Mouse (Mus musculus): ENCODE data around the gene F3.

DNA sequence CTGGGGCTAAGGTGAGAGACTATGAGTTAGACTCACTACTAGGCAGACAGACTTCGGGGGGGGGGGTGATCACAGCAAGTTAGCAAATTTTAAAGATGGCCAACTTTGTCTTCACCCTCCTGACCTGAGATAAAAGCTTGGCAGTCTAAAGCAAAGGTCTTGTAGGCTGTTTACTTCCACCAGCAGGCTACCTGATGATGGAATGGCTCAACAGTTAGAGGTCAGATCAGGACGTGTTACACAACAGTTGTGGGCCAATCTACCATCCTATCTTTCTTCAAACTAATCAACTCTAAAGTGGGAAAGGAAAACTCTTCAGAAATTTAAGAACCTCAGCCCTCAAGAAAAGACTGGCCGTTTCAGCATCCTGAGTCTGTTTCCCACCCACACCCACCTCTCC is 43.1 kb upstream of the F3 start:
- TF ChIP-seq GATA1 (IDR thresholded peaks at IDR 0.05; ENCODE audit: borderline replicate concordance, low read length) = no peak
- TF ChIP-seq FLI1 (IDR thresholded peaks at IDR 0.05; ENCODE audit: low read length) = no peak
